Mouse (Mus musculus) embryo, embryonic 10.5 days (tissue): ENCODE results near the gene Igsf23.
A peak's percentile ranks its signal among the peaks of the same experiment; 100 is the strongest.
"Not testable (repeated sequence)": the region's sequence is repeated elsewhere in the genome, so short reads cannot be mapped to it uniquely, and the experiment has no call there.

Source experiments
- DNase-seq: peaks from one replicate; pipeline ENCODE4 v3.0.0-alpha.2; 2015; ENCODE audit warnings: low spot score

Gene Igsf23

DNA sequence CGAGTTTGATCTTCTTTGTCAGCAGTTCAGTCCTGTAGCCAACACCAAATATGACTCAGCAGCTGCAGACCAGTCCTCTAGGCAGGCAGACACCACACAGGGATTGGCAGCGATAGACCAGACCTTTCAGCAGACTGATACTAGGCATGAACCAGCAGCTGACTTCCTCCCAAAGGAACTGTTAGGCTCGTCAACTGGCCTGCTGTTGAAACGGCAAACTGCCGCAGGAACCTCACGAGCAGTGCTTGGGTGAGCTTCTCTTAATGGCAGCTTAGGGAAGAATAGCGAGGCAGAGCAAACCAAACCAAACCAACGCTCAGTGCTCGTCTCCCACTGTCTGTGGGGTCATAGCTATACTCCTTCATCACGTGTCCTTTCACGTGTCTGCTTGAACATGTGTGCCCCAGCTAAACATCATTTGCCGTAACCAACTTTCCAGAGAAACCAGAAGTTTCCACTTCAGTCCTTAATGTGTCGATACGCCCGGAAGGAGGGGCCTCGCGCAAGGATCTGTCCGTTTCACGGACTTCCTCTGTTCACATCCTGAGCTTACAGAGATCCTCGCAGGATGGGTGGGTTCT, 15.3 kb downstream of the Igsf23 start:
- no peak for DNase-seq

DNA sequence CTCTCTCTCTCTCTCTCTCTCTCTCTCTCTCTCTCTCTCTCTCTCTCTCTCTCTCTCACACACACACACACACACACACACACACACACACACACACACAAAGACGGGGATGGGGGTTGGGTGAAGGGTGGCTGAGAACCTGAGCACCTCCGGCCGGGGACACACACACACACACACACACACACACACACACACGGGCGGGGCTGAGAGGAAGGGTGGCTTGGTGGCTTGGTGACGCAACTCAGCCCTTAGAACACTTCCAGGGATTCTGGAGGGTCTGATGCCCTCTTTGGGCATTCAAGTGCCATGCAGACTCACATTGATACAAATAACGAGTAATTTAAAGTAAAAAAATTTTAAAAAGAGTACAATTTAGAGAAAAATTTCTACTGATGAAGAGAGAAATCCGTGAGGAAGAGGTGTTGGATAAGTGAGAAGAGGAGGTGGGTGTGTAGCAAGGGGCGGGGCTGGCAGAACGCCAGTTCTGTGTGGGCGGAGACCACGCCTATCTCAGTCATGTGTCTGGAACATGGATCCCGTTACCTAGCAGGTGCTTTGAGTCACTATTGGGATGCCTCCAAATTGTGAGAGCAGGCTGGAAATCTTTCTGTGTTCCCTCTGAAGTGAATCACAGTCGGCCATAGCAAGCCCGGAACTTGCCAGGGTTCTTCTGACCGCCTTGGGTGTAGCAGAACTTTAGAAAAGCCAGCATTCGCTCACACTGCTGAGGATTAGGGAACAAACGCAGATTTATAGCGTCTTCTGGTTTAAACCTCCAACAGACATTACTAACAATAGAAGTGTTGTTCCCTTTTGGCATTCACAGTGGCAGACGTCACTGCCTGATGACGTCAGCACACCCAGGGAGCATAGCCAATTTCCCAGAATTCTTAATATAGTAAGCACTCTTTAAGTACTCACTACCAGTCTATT, 17.4 kb downstream of the Igsf23 start:
- peak; percentile 34 for DNase-seq

DNA sequence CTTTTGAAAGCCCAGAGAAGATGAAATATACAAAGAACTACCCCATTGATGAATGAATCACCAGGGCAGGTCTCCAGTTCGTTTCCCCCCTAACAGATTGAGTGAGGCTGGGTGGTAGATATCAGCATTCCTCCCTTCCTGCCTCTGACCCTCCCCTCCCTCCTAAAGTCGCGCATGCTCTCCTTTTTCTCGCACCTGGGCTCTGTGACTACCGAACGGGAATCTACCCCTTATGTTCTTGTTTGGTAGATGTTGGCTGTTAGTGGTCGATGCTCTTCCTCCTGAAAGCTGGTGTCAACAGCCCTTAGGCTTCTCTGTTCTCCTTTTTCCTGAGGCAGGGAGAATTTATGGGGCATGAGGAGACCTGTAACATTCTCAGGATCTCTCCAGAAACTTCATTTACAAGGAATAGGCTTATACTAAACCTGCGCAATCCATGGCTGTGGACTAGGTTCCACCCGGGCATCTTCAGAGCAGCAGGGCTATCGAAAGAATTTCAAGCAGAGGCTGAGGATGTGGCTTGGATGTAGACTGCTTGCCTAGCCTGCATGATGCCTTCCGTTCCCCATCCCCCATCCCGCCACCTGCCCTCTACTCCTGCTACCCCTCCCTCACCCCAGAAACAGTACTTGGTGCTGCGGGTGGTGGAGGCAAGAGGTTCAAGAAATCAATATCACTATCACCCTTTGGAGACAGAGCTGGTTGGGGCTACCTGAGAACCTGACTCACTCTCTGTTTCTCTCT, 18.3 kb downstream of the Igsf23 start:
- DNase-seq: no peak

DNA sequence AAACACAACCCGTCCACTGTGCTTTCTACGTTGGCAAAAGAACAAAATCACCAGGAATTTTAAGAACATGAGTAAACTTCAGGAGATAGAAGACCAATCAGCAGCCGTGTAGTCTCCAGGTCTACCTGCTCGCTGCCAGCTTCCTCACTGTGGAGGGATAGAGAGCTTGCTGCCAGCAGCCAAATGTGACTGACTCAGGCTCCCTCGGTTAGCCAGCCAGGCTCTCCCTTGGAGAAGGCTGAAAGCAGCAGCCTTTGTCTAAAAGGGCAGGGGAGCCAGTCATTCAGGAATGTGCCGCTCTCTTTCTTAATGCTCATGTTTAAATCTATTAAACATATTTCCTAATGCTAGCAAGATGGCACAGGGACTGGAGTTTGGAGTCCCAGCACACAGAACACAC, 20.1 kb downstream of the Igsf23 start:
- DNase-seq: not testable (repeated sequence)

DNA sequence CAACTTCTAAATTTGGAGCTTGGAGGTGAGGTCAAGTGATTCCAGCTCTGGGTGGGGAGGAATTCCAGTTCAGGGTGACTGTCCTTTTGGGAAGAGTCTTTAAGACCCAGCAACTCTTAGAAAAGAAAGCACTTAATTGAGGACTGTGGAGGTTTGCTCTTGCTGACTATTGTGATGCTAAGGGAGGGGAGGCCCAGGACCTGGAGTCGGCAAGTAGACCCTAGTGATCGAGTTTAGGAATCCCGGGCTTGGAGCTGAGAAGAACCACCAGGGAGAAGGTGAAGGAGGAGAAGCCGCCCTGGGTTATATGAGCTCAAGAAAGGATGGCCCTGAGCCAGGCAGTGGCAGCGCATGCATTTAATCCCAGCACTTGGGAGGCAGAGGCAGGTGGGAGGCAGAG, 22.1 kb downstream of the Igsf23 start:
- DNase-seq: no peak

DNA sequence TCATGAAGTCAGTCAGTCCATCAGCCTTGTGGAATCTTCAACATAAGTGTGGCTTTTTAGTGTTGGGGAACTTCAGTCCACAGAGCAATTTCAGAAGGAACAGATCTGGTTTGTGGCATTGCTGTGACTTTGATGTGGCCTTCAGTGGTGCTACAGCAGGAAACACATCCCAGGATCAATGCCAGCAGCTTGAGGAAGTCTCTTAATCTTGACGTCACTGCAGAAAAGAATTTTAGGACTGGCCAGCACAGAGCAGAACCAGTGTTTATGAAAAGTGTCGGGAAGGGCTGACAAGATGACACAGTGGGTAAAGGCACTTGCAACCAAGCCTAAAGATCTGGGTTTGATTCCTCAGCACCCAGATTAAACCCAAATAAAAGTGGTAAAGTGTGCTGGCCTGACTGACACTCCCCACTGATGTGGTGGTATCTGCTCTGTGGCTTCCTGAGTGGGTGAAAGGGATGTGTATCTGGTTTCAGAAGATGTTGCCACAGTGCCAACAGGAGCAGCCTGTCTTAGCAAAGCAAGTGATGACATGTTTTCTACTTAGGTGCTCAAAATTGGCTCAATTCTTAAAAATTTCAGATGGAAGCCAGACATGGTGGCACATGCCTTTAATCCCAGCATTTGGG, 23.6 kb downstream of the Igsf23 start:
- DNase-seq: no peak

DNA sequence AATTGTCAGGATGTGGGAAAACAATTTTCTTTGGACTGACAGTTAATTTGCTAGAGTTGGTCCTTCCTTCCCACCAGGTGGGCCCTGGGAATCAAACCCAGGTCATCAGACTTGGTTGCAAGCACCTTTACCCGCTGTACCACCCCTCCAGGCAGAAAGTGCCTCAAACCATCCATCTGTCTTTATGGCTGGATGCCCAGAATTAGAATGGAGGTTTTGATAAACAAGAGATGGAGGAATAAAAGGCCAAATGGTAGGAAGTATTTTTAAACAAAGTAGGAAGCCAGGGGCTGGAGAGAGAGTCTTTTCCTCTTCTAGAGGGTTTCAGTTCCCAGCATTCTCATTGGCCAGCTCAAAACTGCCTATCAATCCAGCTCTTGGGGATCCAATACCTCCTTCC, 25.2 kb downstream of the Igsf23 start:
- DNase-seq: no peak

DNA sequence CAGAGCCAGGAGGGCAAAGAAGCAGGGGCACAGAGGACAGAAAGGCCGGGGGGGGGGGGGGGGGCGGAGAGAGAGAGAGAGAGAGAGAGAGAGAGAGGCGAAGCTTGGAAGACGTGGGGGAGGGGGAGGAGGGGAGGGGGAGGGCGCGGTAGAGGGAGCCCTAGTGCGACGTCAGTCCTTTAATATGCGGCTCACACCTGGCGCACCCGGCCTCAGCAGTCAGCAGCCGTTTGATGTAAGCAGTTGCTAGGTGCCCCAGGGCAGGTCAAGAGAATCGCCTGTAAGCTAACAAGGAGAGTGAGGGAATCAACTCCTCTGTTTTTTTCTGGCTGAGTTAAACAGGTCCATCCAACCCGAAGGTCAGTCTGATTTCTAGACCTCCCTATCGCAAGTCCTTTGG, 26.8 kb downstream of the Igsf23 start:
- peak; percentile 26 for DNase-seq

DNA sequence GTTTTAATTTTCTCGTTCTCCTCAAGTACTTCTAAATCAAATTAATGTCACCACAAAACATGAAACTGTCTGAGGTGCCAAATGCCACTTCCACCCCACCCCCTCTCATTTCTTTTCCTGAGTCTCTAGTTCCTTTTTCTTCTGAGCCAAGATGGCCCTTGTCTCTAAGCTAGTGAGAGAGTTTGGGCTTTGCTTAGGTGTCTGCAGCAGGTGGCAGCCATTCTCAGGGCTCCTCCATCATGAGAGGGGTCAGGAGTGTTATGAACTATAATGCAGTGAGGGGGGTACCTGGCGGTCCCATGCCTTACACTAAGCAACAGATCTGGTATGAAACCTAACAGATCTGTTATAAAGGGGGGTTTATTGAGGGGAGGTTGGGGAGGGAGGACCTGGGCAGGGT, 27.2 kb downstream of the Igsf23 start:
- no peak for DNase-seq

DNA sequence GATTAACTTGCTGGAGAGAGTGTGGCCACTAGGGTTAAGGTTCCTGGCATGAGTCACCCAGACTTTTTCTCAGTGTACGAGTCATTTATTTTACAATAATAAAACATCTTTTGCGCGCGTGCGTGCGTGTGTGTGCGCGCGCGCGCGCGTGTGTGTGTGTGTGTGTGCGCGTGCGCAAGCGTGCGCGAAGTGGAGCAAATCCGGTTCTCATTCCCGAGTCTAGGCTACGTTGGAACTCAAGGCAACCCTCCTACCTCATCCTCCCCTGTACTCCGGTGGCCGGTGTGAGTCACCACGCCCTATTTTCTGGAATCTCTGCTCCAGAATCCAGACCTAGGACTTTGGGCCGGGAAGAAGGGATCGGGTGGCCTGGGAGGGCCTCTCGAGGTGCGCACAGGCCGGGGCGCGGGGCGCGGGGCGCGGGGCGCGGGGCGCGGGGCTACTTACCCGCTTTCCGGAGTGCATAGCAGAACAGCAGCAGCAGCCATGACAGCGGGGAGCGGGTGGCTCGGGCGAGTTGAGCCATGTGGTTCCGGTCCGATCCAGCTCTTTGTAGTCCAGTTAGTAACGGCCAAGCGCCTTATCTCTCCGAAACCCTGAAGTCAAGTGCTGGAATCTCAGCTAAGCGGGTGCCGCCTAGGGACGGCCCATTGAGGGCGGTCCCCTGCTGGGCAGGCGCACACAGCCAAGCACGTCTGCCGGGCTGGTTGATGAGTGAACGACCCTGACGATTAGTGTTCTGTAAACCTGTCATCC, 29.9 kb downstream of the Igsf23 start, which contains the start of gene Pvr:
TSS of gene Pvr (minus strand) at position 655 of the 756 bp plus-strand sequence.
- peak; percentile 75 for DNase-seq

DNA sequence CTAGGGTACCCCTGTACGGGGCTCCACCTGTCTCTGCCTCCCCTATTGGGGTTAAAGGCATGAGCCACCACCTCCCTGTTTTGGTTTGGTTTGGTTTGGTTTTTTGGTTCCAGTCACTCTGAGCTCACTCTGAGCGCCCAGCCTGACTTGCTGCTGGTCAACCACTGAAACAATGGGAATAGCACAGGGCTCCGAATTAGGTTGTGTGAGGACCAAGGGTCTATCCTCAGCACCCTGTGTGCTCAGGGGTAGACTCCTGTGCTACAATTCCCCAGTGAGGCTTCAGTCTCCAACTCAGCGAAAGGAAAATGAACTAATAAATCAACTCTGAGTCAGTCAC, 30.4 kb downstream of the Igsf23 start:
- DNase-seq: no peak

DNA sequence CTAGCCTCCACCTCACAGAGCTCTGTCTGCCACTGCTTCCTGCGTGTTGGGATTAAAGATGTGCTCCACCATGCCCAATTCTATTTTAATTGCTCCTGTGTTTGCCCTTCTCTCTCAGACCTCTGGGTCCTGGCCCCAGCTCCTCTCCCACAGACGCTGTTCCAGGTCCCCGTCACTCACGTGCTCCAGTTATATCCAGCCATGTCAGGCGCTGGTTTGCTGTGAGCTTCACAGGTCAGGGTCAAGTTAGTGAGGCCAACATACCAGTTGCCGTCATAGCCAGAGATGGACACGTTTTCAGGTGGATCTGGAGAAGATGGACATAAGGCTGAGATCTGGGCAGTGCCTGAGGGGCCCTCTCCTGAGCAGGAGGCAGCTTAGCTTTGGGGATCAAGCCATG, 36.0 kb downstream of the Igsf23 start:
- DNase-seq: no peak

DNA sequence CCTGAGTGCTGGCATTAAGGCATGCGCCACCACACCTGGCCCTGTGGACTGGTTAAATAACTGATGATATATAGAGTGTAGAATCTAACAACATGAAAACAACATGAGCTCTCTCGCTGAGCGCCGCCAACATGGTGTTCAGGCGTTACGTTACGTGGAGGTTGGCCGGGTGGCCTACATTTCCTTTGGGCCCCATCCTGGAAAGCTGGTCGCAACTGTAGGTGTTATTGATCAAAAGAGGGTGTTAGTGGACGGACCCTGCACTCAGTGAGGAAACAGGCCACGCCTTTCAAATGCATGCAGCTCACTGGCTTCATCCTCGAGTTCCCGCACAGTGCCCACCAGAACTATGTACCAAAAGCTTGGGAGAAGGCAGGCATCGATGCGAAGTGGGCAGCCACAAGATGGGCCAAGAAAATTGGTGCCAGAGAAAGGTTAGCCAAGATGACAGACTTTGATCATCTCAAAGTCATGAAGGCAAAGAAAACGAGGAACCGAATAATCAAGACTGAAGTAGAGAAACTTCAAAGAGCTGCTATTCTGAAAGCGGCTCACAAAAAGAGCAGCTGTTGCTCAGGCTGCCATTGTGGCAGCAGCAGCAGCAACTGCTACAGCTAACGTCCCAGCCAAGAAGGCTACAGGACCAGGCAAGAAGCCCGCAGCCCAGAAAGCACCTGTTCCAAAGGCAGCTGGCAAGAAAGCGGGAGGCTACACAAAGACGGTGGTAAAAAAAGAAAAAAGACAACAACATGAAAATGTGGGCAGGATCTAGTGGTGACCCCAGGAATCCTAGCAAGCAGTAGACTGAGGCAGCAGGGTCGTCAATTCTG, 38.6 kb downstream of the Igsf23 start:
- no peak for DNase-seq

DNA sequence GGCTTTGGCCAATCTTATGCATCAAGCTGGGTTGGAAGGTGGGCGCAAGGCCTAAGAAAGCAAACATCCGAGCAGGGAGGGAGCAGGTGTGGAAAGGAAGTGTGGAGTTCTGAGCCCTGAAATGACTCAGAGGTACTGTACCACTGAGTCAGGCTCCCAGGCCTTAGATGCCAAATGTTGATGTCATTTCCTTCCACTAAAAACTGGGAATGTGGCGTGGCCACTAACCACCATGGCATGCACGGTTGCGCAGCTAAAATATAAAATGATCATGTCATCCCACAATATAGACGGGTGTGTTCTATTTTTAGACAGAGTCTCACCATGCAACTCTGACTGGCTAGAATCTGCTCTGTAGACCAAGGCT, 39.3 kb downstream of the Igsf23 start:
- DNase-seq: no peak

DNA sequence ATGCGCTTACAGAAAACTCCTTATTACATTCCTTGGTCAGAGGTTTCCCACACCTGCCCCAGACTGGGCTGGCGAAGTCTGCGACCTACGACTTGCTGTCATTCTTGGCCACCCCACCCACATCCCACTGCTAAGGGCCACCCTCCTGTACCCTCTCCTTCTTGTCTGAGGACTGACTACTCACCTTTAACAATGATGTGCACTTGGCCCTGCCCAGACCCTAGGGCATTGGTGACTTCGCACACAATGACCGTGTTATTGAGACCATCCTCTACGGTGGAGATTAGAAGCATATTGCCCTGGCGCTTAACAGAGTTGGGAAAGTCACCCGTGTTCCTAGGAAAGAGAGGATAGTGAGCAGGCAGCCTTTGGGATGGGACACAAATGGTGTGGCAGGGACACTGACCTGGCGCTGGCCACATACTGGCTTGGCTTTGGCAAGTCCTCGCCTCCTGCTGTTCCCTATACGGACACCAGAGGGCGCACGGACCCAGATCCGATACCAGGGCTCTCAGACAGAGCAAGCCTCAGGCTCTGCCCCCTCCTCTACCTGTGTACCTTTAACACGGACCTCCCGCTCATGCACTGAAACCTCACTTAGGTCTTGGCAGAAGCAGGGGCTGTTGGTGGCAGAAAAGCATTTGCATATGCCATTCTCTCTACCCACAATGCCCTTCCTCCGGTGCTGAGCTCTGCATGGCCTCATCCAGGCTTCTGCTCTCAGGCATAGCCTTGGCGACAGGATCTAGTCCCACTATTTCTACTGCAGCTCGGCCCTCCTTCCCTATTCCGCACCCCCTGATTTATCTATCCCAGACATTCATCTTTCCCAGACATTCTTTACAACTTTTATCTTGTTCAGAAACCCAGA, 39.9 kb downstream of the Igsf23 start:
- peak; percentile 83 for DNase-seq

DNA sequence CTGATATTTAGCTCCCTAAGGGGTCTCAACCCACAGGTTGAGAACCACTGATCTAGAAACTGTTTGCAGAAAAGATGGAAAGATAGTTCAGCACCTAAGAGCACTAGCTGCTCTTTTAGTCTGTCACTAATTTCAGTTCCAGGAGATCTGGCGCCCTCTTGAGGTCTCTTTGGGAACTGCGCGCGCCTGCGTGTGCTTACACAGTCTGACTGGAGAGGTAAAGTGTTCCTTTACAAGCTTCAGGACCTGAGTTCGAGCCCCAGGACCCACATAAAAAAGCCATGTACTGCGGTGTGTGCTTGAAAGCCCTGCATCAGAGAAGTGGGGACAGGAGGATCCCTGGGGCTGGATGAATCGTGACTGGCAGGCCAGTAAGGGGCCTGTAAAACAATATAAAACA, 60.7 kb downstream of the Igsf23 start:
- DNase-seq: peak; percentile 45

DNA sequence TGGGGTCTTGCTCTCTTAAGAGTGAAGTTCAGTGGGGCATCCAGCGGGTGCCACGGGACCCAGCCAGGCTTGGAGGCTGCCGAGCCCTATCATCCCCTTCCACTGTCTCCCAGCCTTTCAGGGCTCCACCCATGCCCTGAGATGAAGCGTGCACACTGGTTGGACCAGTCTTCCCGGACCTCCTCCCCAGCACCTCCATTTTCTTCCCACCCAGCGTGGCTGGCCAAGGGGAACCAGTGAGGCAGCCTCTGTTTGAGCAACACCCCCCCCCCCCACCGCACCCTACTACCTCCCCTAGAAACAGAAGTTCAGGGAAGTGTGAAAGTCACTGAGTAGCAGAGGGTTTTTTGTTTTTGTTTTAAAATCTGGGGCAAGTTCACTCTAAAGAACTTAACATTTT, 62.7 kb downstream of the Igsf23 start, which contains the start of gene Ceacam19:
TSS of gene Ceacam19 (minus strand) at position 117 of the 400 bp plus-strand sequence.
- no peak for DNase-seq
